Mouse (Mus musculus): ENCODE data around the gene Ccrl2. TPM values are rescaled to one million over a fixed set of nuclear protein-coding genes. Genes with fewer than 3 reads are reported as not detected.
A peak's percentile ranks its signal among the peaks of the same experiment; 100 is the strongest.

The Ccrl2 gene
- total RNA-seq, 1 experiment = 0.40 TPM

- H3K9ac ChIP-seq (ENCODE audit: insufficient read depth, low read depth, low read length, poor library complexity, severe bottlenecking) = no peak overlapping the region
- DNase-seq (ENCODE audit: low read depth, low spot score) = no peak
- H3K9me3 ChIP-seq (ENCODE audit: control insufficient read depth, insufficient read depth, low read depth, low read length) = no peaks in the 10 kb centered on the region
- H3K4me1 ChIP-seq (ENCODE audit: control insufficient read depth in 2 of 2, insufficient read depth in 2 of 2, low read length in 2 of 2, poor library complexity in 1 of 2) = peaks cover 0 to 8% of the 10 kb centered on the region in 2 experiments; a peak in 1 of 4 replicates
- in situ Hi-C loops (cut with MboI; ENCODE audit: low sequenced_read_pairs in 2 of 2, unreplicated experiment in 2 of 2) = no loop called here
- no peak for TF ChIP-seq CHD2 (IDR thresholded peaks at IDR 0.05; ENCODE audit: low read depth, low read length)
- no peak for TF ChIP-seq ZNF384 (IDR thresholded peaks at IDR 0.05; ENCODE audit: low read depth, low read length)
- no peak for TF ChIP-seq ZC3H11A (IDR thresholded peaks at IDR 0.05; ENCODE audit: borderline replicate concordance, low read depth, low read length)
- TF ChIP-seq MAFK (IDR thresholded peaks at IDR 0.05; ENCODE audit: insufficient read depth, low read depth, low read length) = no peak
- TF ChIP-seq HCFC1 (IDR thresholded peaks at IDR 0.05; ENCODE audit: borderline replicate concordance, insufficient read depth, low read length) = no peak
- H3K4me3 ChIP-seq (ENCODE audit: insufficient read depth in 1 of 2, low read depth in 1 of 2, low read length in 2 of 2, poor library complexity in 1 of 2, severe bottlenecking in 1 of 2) = no peak overlapping the region
- H3K27ac ChIP-seq (ENCODE audit: insufficient read depth, low read depth, low read length, poor library complexity, severe bottlenecking) = no peak overlapping the region; the same call in 1 of the 2 replicates
- H3K36me3 ChIP-seq (ENCODE audit: control insufficient read depth, insufficient read depth, low read length, poor library complexity, severe bottlenecking) = no peaks in the 10 kb centered on the region
Observed at GRCm38 (mm10) chr9:111057544-111058370, 438 bp upstream of the Ccrl2 start.

DNA sequence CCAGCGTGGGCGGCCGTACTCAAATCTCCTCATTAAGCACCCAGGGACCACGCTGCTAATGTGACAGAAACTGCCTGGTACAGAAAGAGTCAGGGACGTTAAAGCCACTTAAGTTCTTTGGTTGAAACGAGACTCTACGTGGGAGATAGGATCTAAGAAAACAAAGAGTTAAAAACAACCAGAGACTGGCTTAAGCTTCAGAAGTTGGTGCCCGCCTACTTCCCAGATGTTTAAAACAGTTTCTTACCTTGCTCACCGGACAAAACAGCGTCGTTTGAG lies 861 bp downstream of the Ccrl2 start:
- Histone ChIP-seq H3K9me3 (ENCODE audit: control insufficient read depth, insufficient read depth, low read depth, low read length) (no peaks in the 10 kb centered on the region), H3K27ac (ENCODE audit: insufficient read depth, low read depth, low read length, poor library complexity, severe bottlenecking) (no peak overlapping the region), H3K4me3 (ENCODE audit: insufficient read depth in 1 of 2, low read depth in 1 of 2, low read length in 2 of 2, poor library complexity in 1 of 2, severe bottlenecking in 1 of 2) (no peak overlapping the region), H3K4me1 (ENCODE audit: control insufficient read depth in 2 of 2, insufficient read depth in 2 of 2, low read length in 2 of 2, poor library complexity in 1 of 2) (peaks cover 0 to 8% of the 10 kb centered on the region in 2 experiments; a peak in 1 of 4 replicates), H3K9ac (ENCODE audit: insufficient read depth, low read depth, low read length, poor library complexity, severe bottlenecking) (no peak overlapping the region), H3K36me3 (ENCODE audit: control insufficient read depth, insufficient read depth, low read length, poor library complexity, severe bottlenecking) (no peaks in the 10 kb centered on the region)
- no peak for DNase-seq (ENCODE audit: low read depth, low spot score)
- in situ Hi-C loops (cut with MboI; ENCODE audit: low sequenced_read_pairs in 2 of 2, unreplicated experiment in 2 of 2) = no loop called here
- TF ChIP-seq MAFK (IDR thresholded peaks at IDR 0.05; ENCODE audit: insufficient read depth, low read depth, low read length) = no peak
- no peak for TF ChIP-seq HCFC1 (IDR thresholded peaks at IDR 0.05; ENCODE audit: borderline replicate concordance, insufficient read depth, low read length)
- no peak for TF ChIP-seq CHD2 (IDR thresholded peaks at IDR 0.05; ENCODE audit: low read depth, low read length)
- TF ChIP-seq ZNF384 (IDR thresholded peaks at IDR 0.05; ENCODE audit: low read depth, low read length) = no peak
- no peak for TF ChIP-seq ZC3H11A (IDR thresholded peaks at IDR 0.05; ENCODE audit: borderline replicate concordance, low read depth, low read length)

DNA sequence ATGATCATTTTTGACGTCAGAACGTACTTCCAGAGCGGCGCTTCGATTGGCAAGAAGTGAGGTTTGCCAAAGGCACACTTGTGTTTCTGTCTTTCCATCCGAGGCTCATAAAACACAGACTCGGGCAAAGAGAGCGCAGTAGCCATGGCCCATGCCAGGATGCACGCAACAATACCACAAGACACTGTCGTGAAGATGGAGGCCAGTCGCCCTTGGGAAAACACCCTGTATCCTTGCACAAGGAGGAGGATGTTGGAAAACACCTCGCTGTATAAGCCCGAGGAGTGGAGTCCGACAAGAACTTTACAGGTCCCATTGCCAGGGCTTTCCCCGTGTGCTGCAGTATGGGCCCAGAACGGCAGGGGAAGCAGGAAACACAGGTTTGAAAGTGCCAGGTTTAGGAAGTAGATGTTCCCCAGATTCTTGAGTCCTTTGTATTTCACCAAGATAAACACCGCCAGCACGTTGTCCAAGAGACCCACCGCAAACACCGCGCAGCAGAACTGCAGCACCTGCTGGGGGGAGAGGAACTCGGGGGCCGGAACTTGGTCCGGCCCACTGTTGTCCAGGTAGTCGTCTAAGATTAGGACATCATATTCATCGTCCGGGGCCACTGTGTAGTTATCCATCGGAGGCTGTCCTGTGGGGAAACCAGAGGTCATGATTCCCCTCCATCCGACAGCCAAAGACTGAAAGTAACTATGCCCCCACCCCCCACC lies 1.4 kb downstream of the Ccrl2 start:
- Histone ChIP-seq H3K4me1 (ENCODE audit: control insufficient read depth in 2 of 2, insufficient read depth in 2 of 2, low read length in 2 of 2, poor library complexity in 1 of 2) (peaks cover 0 to 8% of the 10 kb centered on the region in 2 experiments; a peak in 1 of 4 replicates), H3K36me3 (ENCODE audit: control insufficient read depth, insufficient read depth, low read length, poor library complexity, severe bottlenecking) (no peaks in the 10 kb centered on the region), H3K27ac (ENCODE audit: insufficient read depth, low read depth, low read length, poor library complexity, severe bottlenecking) (no peak overlapping the region), H3K9me3 (ENCODE audit: control insufficient read depth, insufficient read depth, low read depth, low read length) (no peaks in the 10 kb centered on the region), H3K4me3 (ENCODE audit: insufficient read depth in 1 of 2, low read depth in 1 of 2, low read length in 2 of 2, poor library complexity in 1 of 2, severe bottlenecking in 1 of 2) (peak overlapping the region; percentile 41 to 46; a peak in 3 of 4 replicates), H3K9ac (ENCODE audit: insufficient read depth, low read depth, low read length, poor library complexity, severe bottlenecking) (peak overlapping the region; percentile 47; the same call in 1 of the 2 replicates)
- in situ Hi-C loops (cut with MboI; ENCODE audit: low sequenced_read_pairs in 2 of 2, unreplicated experiment in 2 of 2) = no loop called here
- TF ChIP-seq ZC3H11A (IDR thresholded peaks at IDR 0.05; ENCODE audit: borderline replicate concordance, low read depth, low read length) (no peak), ZNF384 (IDR thresholded peaks at IDR 0.05; ENCODE audit: low read depth, low read length) (no peak), CHD2 (IDR thresholded peaks at IDR 0.05; ENCODE audit: low read depth, low read length) (no peak)
- DNase-seq (ENCODE audit: low read depth, low spot score) = no peak

GRCm38 (mm10) chr9:111054923-111055322 lies 2.4 kb downstream of the Ccrl2 start:
- H3K27ac ChIP-seq (ENCODE audit: insufficient read depth, low read depth, low read length, poor library complexity, severe bottlenecking) = no peak overlapping the region
- H3K4me3 ChIP-seq (ENCODE audit: insufficient read depth in 1 of 2, low read depth in 1 of 2, low read length in 2 of 2, poor library complexity in 1 of 2, severe bottlenecking in 1 of 2) = no peak overlapping the region
- in situ Hi-C loops (cut with MboI; ENCODE audit: low sequenced_read_pairs in 2 of 2, unreplicated experiment in 2 of 2) = no loop called here
- no peaks in the 10 kb centered on the region for H3K9me3 ChIP-seq (ENCODE audit: control insufficient read depth, insufficient read depth, low read depth, low read length)
- no peak overlapping the region for H3K9ac ChIP-seq (ENCODE audit: insufficient read depth, low read depth, low read length, poor library complexity, severe bottlenecking)
- no peaks in the 10 kb centered on the region for H3K36me3 ChIP-seq (ENCODE audit: control insufficient read depth, insufficient read depth, low read length, poor library complexity, severe bottlenecking)
- peaks cover 0 to 8% of the 10 kb centered on the region in 2 experiments; a peak in 1 of 4 replicates for H3K4me1 ChIP-seq (ENCODE audit: control insufficient read depth in 2 of 2, insufficient read depth in 2 of 2, low read length in 2 of 2, poor library complexity in 1 of 2)
- DNase-seq (ENCODE audit: low read depth, low spot score) = no peak
- TF ChIP-seq ZNF384 (IDR thresholded peaks at IDR 0.05; ENCODE audit: low read depth, low read length) (no peak), ZC3H11A (IDR thresholded peaks at IDR 0.05; ENCODE audit: borderline replicate concordance, low read depth, low read length) (no peak), HCFC1 (IDR thresholded peaks at IDR 0.05; ENCODE audit: borderline replicate concordance, insufficient read depth, low read length) (no peak), MAFK (IDR thresholded peaks at IDR 0.05; ENCODE audit: insufficient read depth, low read depth, low read length) (no peak), CHD2 (IDR thresholded peaks at IDR 0.05; ENCODE audit: low read depth, low read length) (no peak)

Data from ES-E14 (cell line).